Mouse (Mus musculus) frontal cortex, postnatal 14 days (tissue): ENCODE measurements around the gene Jdp2.
"Not testable (repeated sequence)": the region's sequence is repeated elsewhere in the genome, so short reads cannot be mapped to it uniquely, and the experiment has no call there.

Experiments
- DNase-seq, 2 experiments: peaks; one replicate each; pipeline ENCODE4 v3.0.0; 2022; ENCODE audit warnings: low spot score in 2 of 2

Jdp2 gene

GRCm38 (mm10) chr12:85637932-85638331 lies 39.1 kb downstream of the Jdp2 start:
- no peak for DNase-seq

- DNase-seq: no peak
These were observed 39.9 kb downstream of the Jdp2 start for GRCm38 (mm10) chr12:85638541-85639325.

GRCm38 (mm10) chr12:85639326-85640008 lies 40.6 kb downstream of the Jdp2 start:
- no peak for DNase-seq

GRCm38 (mm10) chr12:85640852-85641563 lies 42.2 kb downstream of the Jdp2 start:
- DNase-seq: no peak

GRCm38 (mm10) chr12:85641564-85641931 lies 42.7 kb downstream of the Jdp2 start:
- DNase-seq: no peak

- no peak for DNase-seq
These were observed 44.9 kb downstream of the Jdp2 start for GRCm38 (mm10) chr12:85643735-85644134.

- no peak for DNase-seq
These were observed 46.8 kb downstream of the Jdp2 start for GRCm38 (mm10) chr12:85645664-85646063.

- no peak for DNase-seq
These were observed 48.5 kb downstream of the Jdp2 start for GRCm38 (mm10) chr12:85647346-85647745.

GRCm38 (mm10) chr12:85647955-85648354 lies 49.1 kb downstream of the Jdp2 start:
- no peak for DNase-seq

GRCm38 (mm10) chr12:85659319-85659718 lies 60.5 kb downstream of the Jdp2 start:
- no peak for DNase-seq

- DNase-seq: no peak
These were observed 62.0 kb downstream of the Jdp2 start for GRCm38 (mm10) chr12:85660855-85661254.

DNA sequence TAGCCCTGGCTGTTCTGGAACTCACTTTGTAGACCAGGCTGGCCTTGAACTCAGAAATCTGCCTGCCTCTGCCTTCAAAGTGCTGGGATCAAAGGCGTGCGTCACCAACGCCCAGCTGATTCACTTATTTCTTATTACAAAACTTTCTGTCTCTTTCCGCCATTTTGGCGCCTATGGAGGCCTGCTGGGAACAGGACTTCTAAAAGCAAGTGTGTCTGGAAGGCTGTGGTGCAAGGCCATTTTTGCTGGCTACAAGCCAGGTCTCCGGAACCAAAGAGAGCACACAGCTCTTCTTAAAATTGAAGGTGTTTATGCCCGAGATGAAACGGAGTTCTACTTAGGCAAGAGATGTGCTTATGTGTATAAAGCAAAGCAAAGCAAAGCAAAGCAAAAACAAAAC lies 63.4 kb downstream of the Jdp2 start:
- not testable (repeated sequence) for DNase-seq

- DNase-seq: peak; percentile 52 to 75
These were observed 64.1 kb downstream of the Jdp2 start for GRCm38 (mm10) chr12:85662896-85663295.

DNA sequence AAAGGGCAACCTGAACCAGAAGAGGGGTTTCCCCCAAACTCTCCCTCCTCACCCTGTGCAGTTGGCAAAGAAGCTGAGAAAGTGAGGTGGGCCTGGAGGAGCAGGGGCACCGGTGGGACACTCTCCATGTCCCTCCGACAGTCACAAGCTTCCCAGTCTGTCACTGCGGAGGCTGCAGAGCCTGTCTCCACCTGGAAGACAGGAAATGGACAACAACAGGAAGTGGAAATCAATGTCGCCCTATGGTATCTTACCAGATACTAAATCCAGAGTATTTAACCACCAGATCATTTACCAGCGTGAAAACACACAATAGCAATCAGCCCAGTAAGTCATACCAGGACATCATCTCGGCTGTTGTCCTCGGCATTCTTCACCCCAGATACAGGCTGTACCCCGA lies 67.3 kb downstream of the Jdp2 start:
- no peak for DNase-seq

DNA sequence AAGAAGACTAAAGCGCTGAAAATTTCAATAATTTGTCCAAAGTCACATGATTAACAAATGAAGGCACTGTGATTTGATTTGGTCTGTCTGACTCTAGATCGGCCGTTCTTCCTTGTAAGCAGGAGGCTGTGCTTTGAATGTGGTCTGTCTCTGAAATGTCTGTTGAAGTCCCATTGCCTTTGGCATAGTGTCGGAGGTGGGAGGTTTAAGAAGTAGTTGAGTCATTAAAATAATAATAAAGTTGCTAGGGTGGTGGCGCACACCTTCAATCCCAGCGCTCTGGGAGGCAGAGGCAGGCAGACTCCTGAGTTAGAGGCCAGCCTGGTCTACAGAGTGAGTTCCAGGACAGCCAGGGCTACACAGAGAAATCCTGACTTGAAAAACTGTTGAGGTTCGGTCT lies 68.2 kb downstream of the Jdp2 start:
- no peak for DNase-seq

DNA sequence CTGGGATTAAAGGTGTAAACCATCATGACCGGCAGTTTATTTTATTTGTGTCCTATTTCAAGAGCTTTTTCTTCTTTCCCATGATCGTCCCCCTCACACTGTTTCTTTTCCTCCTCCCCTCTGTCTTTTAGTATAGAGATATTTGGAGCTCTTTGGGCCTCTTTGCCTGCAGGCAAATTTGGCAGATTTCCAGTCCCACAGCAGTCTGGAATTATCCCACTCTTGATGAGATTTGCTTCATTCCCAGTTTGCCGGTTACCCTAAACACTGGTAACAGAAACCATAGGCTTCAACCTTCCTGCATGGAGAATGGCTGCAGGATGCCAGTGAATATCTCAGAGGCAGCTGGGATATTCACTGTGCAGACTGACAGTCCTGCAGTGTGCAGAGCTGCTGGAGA lies 69.9 kb downstream of the Jdp2 start:
- no peak for DNase-seq

GRCm38 (mm10) chr12:85670080-85670479 lies 71.3 kb downstream of the Jdp2 start:
- DNase-seq: no peak

- DNase-seq: no peak
These were observed 75.1 kb downstream of the Jdp2 start for GRCm38 (mm10) chr12:85673914-85674313.

DNA sequence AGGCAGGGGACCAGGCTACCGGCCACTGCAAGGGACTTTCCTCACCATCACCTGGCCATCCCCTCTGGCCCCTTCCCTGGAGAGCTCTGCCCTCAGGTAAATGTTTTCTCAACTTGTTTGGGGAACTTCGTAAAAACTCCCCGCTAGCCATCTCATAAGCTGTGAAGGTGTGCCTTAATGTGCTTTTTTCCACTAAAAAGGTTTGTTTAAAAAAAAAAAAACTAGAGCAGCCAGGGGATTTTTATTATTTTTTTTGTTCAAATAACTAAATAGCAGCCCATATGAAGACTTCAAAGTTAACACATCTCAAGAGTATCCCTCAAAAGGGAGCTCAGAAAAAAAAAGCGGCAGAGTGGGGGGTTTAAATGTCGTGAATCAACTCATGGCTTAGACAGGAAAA lies 80.3 kb downstream of the Jdp2 start:
- DNase-seq: no peak

DNA sequence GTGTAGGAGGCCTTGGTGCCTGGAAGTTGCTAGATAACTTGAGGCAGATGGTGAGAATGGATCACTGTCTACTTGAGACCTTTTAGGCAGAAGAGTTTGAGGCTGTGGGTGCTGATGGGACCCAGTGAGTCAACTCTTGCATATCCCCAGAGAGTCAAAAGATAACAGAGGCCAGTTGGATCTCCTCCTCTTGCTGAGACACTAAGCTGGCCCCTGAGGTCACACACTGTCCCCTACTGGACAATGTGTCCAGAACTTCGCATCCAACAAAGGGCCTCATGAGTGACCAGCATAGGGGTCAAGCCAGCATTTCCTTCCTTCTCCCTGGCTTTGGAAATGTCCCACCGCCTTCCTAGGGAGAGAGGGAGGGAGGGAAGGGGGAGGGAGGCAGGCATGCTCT lies 81.0 kb downstream of the Jdp2 start:
- DNase-seq: no peak

GRCm38 (mm10) chr12:85682328-85682727 lies 83.5 kb downstream of the Jdp2 start:
- no peak for DNase-seq

DNA sequence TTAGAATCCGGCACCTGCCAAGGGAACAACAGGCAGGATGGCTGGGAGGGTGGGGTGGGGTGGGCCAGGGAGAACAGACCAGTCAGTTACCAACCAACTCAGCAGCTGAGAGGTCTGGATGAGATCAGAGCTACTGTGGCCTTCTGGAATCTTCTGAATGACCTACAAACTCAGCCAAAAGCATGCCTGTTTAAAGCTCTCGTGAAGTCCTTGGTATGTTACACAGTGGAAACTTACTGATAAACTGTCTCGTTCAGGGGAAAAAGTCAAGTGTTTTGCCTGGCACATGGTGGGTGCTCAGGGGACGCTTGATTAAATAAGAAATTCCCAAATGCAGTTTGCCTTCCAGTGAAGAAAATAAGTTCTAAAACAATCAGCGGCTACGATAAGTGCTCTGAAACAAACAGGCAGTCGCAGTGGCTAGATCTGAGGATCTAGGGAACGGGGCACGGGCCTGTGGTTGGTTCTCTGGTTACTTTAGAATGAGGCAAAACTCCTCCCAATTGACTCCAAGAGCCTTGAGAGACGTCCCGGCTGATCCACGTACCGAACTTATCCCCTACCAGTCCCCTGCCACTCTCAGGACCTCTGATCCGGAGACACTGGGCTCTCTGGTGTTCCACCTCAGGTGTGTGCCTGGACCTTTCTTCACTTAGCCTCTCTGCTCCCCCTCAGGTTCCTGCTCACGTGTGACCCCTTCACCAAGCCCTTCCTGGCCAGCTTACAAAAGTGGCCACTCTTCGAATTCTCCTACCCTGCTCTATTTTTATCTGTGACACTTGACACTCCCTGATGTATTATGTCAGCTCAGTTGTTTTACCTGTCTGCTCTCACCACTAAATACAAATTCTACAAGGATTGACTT lies 85.8 kb downstream of the Jdp2 start:
- no peak for DNase-seq
